Mouse (Mus musculus): ENCODE results near the gene Defb42. TPM values are rescaled to one million over a fixed set of nuclear protein-coding genes. Genes with fewer than 3 reads are reported as not detected.

Defb42 gene
- 0.08 and 0.49 TPM in 2 replicates for polyA plus RNA-seq (2012; rRNA removed)

DNA sequence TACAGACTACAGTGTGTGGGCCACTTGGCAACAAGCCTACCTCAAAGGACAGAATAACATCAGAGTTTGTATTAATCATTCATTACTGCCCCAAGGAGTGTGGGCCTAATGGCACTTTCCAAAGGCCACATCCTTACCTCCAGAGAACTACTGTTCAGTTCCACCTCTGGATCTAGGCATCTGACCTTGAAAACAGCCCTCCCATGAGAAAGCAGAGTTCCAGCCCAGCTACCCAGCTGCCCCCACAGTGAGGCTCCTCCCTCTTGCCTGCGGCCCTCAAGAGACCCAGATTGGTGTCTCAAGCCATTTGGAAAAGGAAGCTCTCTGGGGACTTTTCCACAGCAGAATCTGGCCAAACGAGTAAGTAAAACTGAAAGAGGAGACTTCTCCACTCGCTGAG lies at the start of gene Defb42:
Gene Defb42, plus strand, starts transcription at position 301 of the 400 bp plus-strand sequence.

DNA sequence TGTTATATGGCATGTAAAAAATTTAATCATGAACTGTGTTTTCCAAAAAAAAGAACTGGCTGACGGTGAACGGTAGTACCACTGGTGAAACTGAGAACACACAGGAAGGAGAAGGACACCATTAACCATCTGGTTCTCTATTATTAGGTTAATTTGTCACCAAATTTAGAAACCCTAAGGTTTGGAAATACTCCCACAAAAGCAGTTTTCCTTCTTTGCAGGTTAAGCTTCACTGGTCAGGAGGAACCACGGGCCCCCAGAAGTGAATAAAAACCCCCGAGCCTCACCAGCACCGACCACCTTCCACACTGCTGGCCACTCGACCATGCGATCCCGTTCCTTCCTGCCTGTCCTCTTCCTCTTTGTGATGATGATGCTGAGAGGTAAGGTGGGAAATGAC lies 49.0 kb upstream of the Defb42 start, which contains the start of gene Defb47:
Gene Defb47, plus strand, starts transcription at position 301 of the 400 bp plus-strand sequence.

DNA sequence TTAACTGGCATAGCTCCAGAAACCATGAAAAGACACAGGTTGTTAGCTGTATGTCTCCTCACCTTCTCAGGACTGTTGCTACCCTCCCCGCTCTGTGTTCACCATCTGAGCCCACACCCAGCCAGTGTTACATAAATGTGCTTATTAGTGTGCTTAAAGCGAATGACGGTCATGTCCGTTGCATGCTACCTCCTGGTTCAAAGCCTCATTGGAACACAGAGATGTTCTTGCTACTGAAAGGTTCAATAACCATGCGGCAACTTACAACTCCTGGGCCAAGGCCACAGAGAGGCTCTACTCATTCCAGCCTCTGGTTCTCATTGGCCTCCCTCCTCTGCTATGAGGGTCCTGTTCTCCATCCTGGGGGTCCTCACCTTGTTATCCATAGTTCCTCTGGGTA lies 35.3 kb upstream of the Defb42 start, which contains the start of gene Defb43:
Gene Defb43, plus strand, starts transcription at position 301 of the 400 bp plus-strand sequence.

DNA sequence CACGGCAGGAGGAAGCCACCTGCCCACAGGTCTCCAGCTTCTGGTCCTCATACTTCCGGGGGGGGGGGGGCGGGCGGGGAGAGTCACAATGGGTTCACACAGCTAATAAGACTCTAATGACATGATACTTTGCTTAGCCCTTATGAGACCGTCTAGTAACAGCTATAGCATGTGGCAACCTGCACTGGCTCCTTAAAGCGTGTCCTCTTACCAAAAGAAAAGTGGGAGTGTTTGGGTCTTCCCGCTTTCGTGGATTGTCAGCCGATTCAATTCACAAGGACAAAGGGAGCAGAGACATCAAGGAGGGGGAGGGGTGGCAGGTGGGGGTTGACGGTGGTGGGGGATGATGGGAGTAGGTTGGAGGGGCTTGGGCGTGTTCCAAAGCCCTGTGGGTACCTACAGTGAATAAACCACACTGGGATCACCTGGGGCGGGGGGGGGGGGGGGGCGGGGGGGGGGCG lies 3.1 kb downstream of the Defb42 start, which contains the start of gene Defb30:
Gene Defb30, minus strand, starts transcription at position 51 of the 461 bp plus-strand sequence.

Other genes with a start within 250 kb of the Defb42 start
- 10.9 and 11.4 TPM in 2 replicates for gene Wdfy2, start 209.3 kb upstream of the Defb42 start, polyA plus RNA-seq (2012; rRNA removed)
- not detected in 2 replicates for gene Defb48, start 62.5 kb upstream of the Defb42 start, polyA plus RNA-seq (2012; rRNA removed)
- 0.27 TPM in 1 of 2 replicates, not detected in the other for gene Defb47, start 48.9 kb upstream of the Defb42 start, polyA plus RNA-seq (2012; rRNA removed)
- not detected in 2 replicates for gene Defb43, start 35.2 kb upstream of the Defb42 start, polyA plus RNA-seq (2012; rRNA removed)
- gene Defb30, start 3.0 kb downstream of the Defb42 start, polyA plus RNA-seq (2012; rRNA removed) = not detected in 2 replicates

All from central nervous system, embryonic 18 days (tissue).